Mouse (Mus musculus) forebrain, embryonic 14.5 days (tissue): Measurements from ENCODE around the gene Clec16a. TPM values are rescaled to one million over a fixed set of nuclear protein-coding genes. Genes with fewer than 3 reads are reported as not detected.
A peak's percentile ranks its signal among the peaks of the same experiment; 100 is the strongest.

ENCODE experiments used
- ATAC-seq: fragments of 200-750 bp; cut with Nextera tagmentation; 2 replicates; pipeline ENCODE4 v1.8.0; 2017; ENCODE audit warnings: mild to moderate bottlenecking, moderate library complexity
- DNase-seq: peaks from one replicate; pipeline ENCODE4 v3.0.0-alpha.2; 2015; ENCODE audit warnings: low spot score
- H3K27ac ChIP-seq: fragments of 300-500 bp; sonication (generic); 2 replicates; pipeline ENCODE4 v1.5.1; 2014; ENCODE audit warnings: low read depth, mild to moderate bottlenecking, control low read depth, low read length, moderate library complexity
- H3K27me3 ChIP-seq: fragments of 300-500 bp; sonication (generic); replicated peaks from 2 replicates; pipeline ENCODE4 v1.6.1; 2014; ENCODE audit warnings: low read length, control low read depth, mixed read lengths; ENCODE audit not compliant: control insufficient read depth, insufficient read depth
- H3K36me3 ChIP-seq: fragments of 300-500 bp; sonication (generic); 2 replicates; pipeline ENCODE4 v1.6.1; 2014; ENCODE audit warnings: low read length, control low read depth; ENCODE audit not compliant: control insufficient read depth, insufficient read depth
- H3K4me1 ChIP-seq: fragments of 300-500 bp; sonication (generic); 2 replicates; pipeline ENCODE4 v1.6.1; 2014; ENCODE audit warnings: antibody characterized with exemption, low read length, control low read depth; ENCODE audit not compliant: control insufficient read depth, insufficient read depth
- H3K4me2 ChIP-seq: fragments of 300-500 bp; sonication (generic); 2 replicates; pipeline ENCODE4 v1.6.1; 2014; ENCODE audit warnings: mild to moderate bottlenecking, control low read depth, low read length
- H3K4me3 ChIP-seq: fragments of 300-500 bp; sonication (generic); 2 replicates; pipeline ENCODE4 v1.5.1; 2014; ENCODE audit warnings: low read depth, low read length, control low read depth
- H3K9ac ChIP-seq: fragments of 300-500 bp; sonication (generic); 2 replicates; pipeline ENCODE4 v1.6.1; 2014; ENCODE audit warnings: mild to moderate bottlenecking, low read length, control low read depth, moderate library complexity
- H3K9me3 ChIP-seq: fragments of 300-500 bp; sonication (generic); replicated peaks from 2 replicates; pipeline ENCODE4 v1.6.1; 2016; ENCODE audit warnings: low read length, control low read depth, mixed read lengths; ENCODE audit not compliant: control insufficient read depth
- WGBS: fragments of 180-500 bp; shearing (Covaris S2); extraction: QIAGEN DNeasy Blood & Tissue Kit; methylation state at CpG from one replicate; pipeline ENCODE4 v1.1.7; 2014; 5-methylcytosine and 5-hydroxymethylcytosine counted together
- polyA plus RNA-seq: library from polyadenylated mRNA; unstranded; fragments of >200 nt; fragmentation: Nextera tagmentation; extraction: Ambion mirVana; gene quantifications from 2 replicates; pipeline ENCODE4 v1.2.1, GENCODE M21; 2014

The Clec16a gene
- polyA plus RNA-seq, 1 experiment from 2014 or later = 50.2 TPM

- no peaks in the 10 kb centered on the region for H3K9me3 ChIP-seq
- WGBS = 3% methylated on average over 9 of the region's 9 CpGs
- peak; percentile 51 for ATAC-seq
- H3K4me2 ChIP-seq = peak overlapping the region; percentile 97
- DNase-seq = peak; percentile 95
- 0 out of 2 replicates have a peak, but pooled peaks cover 3% of the 10 kb centered on the region for H3K4me1 ChIP-seq
- H3K27me3 ChIP-seq = 0 out of 2 replicates have a peak, but pooled peaks cover 9% of the 10 kb centered on the region
- no peaks in the 10 kb centered on the region for H3K36me3 ChIP-seq
- H3K4me3 ChIP-seq = peak overlapping the region; percentile 50
- H3K9ac ChIP-seq = peak overlapping the region; percentile 67
- H3K27ac ChIP-seq = peak overlapping the region; percentile 70; the same call in 1 of the 2 replicates
Observed at GRCm38 (mm10) chr16:10786288-10786687, 241.1 kb downstream of the Clec16a start.

GRCm38 (mm10) chr16:10786782-10787547 lies 241.8 kb downstream of the Clec16a start:
- ATAC-seq = no peak
- WGBS = 64% methylated on average over 4 of the region's 4 CpGs
- Histone ChIP-seq H3K27me3 (0 out of 2 replicates have a peak, but pooled peaks cover 9% of the 10 kb centered on the region), H3K9me3 (no peaks in the 10 kb centered on the region), H3K9ac (no peak overlapping the region), H3K36me3 (no peaks in the 10 kb centered on the region), H3K4me3 (no peak overlapping the region), H3K27ac (no peak overlapping the region), H3K4me1 (0 out of 2 replicates have a peak, but pooled peaks cover 3% of the 10 kb centered on the region), H3K4me2 (0 out of 2 replicates have a peak overlapping the region, but pooled peaks have one; percentile 97)
- DNase-seq = no peak

GRCm38 (mm10) chr16:10787548-10788058 lies 242.5 kb downstream of the Clec16a start:
- H3K9me3 ChIP-seq = no peaks in the 10 kb centered on the region
- H3K4me1 ChIP-seq = 0 out of 2 replicates have a peak, but pooled peaks cover 3% of the 10 kb centered on the region
- H3K27me3 ChIP-seq = 0 out of 2 replicates have a peak, but pooled peaks cover 9% of the 10 kb centered on the region
- H3K4me2 ChIP-seq = no peak overlapping the region
- H3K4me3 ChIP-seq = no peak overlapping the region
- H3K36me3 ChIP-seq = no peaks in the 10 kb centered on the region
- ATAC-seq (no peak), DNase-seq (no peak)
- no peak overlapping the region for H3K9ac ChIP-seq
- 88% methylated on average over 7 of the region's 7 CpGs for WGBS
- H3K27ac ChIP-seq = no peak overlapping the region

GRCm38 (mm10) chr16:10788271-10788670 lies 243.1 kb downstream of the Clec16a start, which contains the start of gene Tnp2:
Gene Tnp2, minus strand, starts transcription at chr16:10788660.
- 0 out of 2 replicates have a peak, but pooled peaks cover 9% of the 10 kb centered on the region for H3K27me3 ChIP-seq
- DNase-seq (no peak), ATAC-seq (no peak)
- H3K27ac ChIP-seq = no peak within 1 kb of the TSS
- no peaks in the 10 kb centered on the region for H3K9me3 ChIP-seq
- H3K9ac ChIP-seq = no peak within 1 kb of the TSS
- no peak within 1 kb of the TSS for H3K4me2 ChIP-seq
- WGBS = 57% methylated on average over 16 of the region's 16 CpGs
- H3K36me3 ChIP-seq = no peaks in the 10 kb centered on the region
- H3K4me1 ChIP-seq = 0 out of 2 replicates have a peak, but pooled peaks cover 3% of the 10 kb centered on the region
- no peak within 1 kb of the TSS for H3K4me3 ChIP-seq

GRCm38 (mm10) chr16:10788866-10789265 lies 243.7 kb downstream of the Clec16a start:
- Histone ChIP-seq H3K27ac (no peak overlapping the region), H3K4me3 (no peak overlapping the region), H3K9ac (no peak overlapping the region), H3K27me3 (0 out of 2 replicates have a peak, but pooled peaks cover 7% of the 10 kb centered on the region), H3K4me1 (0 out of 2 replicates have a peak, but pooled peaks cover 3% of the 10 kb centered on the region), H3K9me3 (no peaks in the 10 kb centered on the region), H3K4me2 (no peak overlapping the region), H3K36me3 (no peaks in the 10 kb centered on the region)
- DNase-seq (no peak), ATAC-seq (no peak)
- WGBS = 50% methylated on average over 4 of the region's 4 CpGs

- Histone ChIP-seq H3K4me3 (no peak within 1 kb of the TSS), H3K9me3 (no peaks in the 10 kb centered on the region), H3K27me3 (no peaks in the 10 kb centered on the region), H3K9ac (no peak within 1 kb of the TSS), H3K36me3 (no peaks in the 10 kb centered on the region), H3K27ac (no peak within 1 kb of the TSS), H3K4me1 (no peaks in the 10 kb centered on the region), H3K4me2 (no peak within 1 kb of the TSS)
- ATAC-seq (no peak), DNase-seq (no peak)
- WGBS = 71% methylated on average over 9 of the region's 9 CpGs
Observed at GRCm38 (mm10) chr16:10790702-10791101, 245.6 kb downstream of the Clec16a start, which contains the start of gene Prm3. Gene Prm3, minus strand, starts transcription at chr16:10790914.

Other genes with a start within 250 kb of the Clec16a start
- gene Emp2, start 231.4 kb upstream of the Clec16a start, polyA plus RNA-seq = 3.4 and 5.1 TPM in 2 replicates
- 2.7 and 2.9 TPM in 2 replicates for gene Tekt5, start 149.8 kb upstream of the Clec16a start, polyA plus RNA-seq
- gene Nubp1, start 133.4 kb upstream of the Clec16a start, polyA plus RNA-seq = 40.7 and 49.4 TPM in 2 replicates
- gene Tvp23a, start 98.0 kb upstream of the Clec16a start, polyA plus RNA-seq = 38.9 and 45.8 TPM in 2 replicates
- 0.12 and 0.15 TPM in 2 replicates for gene Ciita, start 65.3 kb upstream of the Clec16a start, polyA plus RNA-seq
- gene Dexi, start 2.3 kb upstream of the Clec16a start, polyA plus RNA-seq = 16.9 and 21.6 TPM in 2 replicates
- gene Socs1, start 240.2 kb downstream of the Clec16a start, polyA plus RNA-seq = 1.1 and 1.6 TPM in 2 replicates
- gene Tnp2, start 243.3 kb downstream of the Clec16a start, polyA plus RNA-seq = not detected in 2 replicates
- gene Prm3, start 245.6 kb downstream of the Clec16a start, polyA plus RNA-seq = not detected in 2 replicates